Mouse (Mus musculus) MEL-GATA-1-ER (cell line): ENCODE measurements around the gene Nat8f7.
"Not testable (repeated sequence)": the region's sequence is repeated elsewhere in the genome, so short reads cannot be mapped to it uniquely, and the experiment has no call there.

Experiments
- DNase-seq: peaks from one replicate; pipeline ENCODE4 v3.0.0-alpha.2; 2012; ENCODE audit warnings: low read depth; ENCODE audit errors: extremely low read depth

Nat8f7 gene

DNA sequence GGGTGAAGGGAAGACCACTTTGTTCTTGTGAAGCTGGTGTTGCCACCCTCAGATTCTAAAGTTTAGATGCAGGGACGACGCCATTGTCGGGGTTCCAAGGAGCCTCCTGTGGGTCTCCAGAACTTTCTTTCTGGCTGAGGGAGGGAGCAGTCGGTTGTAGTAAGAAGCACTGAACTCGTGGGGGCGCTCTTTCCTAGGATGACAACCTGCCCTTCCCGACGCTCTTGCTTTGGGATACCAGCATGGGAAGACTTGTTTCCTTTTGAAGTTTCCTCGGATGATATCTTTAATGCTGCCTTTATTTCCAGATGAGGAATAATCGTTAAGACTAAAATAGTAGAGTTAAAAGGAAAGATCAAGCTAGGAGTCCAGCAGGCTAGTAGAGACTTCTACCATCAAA, at the start of gene Nat8f7:
Nat8f7 (minus strand) TSS at position 101 of the 400 bp plus-strand sequence.
- DNase-seq, result not testable (repeated sequence)

- DNase-seq, result not testable (repeated sequence)
Measured at GRCm38 (mm10) chr6:85762678-85763077, 49.7 kb upstream of the Nat8f7 start.

- not testable (repeated sequence) for DNase-seq
Measured at GRCm38 (mm10) chr6:85755705-85756249, 42.8 kb upstream of the Nat8f7 start.

DNA sequence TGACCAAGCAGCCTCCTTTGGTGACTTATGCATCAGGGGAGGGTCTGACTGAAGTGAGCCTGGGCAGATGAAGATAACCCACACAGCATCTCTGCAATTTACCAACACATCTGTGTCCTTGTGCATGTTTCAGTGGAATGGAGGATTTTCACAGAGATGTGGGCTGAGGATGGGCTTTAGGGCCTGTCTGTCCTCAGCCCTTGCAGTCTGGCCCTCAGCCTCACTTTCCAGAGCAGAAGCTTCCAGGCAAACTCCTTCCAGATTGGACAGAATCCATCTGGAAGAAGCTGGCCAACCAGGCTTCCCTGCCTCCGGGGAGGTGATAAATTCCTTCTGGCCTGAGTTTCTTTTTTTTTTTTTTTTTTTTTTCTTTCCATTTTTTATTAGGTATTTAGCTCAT, 3.4 kb downstream of the Nat8f7 start:
- not testable (repeated sequence) for DNase-seq

- DNase-seq, result not testable (repeated sequence)
Measured at GRCm38 (mm10) chr6:85709206-85709605, 3.8 kb downstream of the Nat8f7 start.

- not testable (repeated sequence) for DNase-seq
Measured at GRCm38 (mm10) chr6:85701943-85702342, 11.1 kb downstream of the Nat8f7 start.
